Mouse (Mus musculus): ENCODE measurements around the gene Rbm25. TPM values are rescaled to one million over a fixed set of nuclear protein-coding genes. Genes with fewer than 3 reads are reported as not detected.

The Rbm25 gene
- total RNA-seq, 2 experiments from 2014 or later: 166 to 253 TPM

GRCm38 (mm10) chr12:83643116-83643515 lies 12.1 kb downstream of the Rbm25 start:
- ATAC-seq (replicated peaks; ENCODE audit: poor library complexity): no peak

- 0 out of 2 replicates have a peak, but pooled peaks have one; percentile 20 for ATAC-seq (replicated peaks; ENCODE audit: poor library complexity)
Measured at GRCm38 (mm10) chr12:83650346-83650745, 19.3 kb downstream of the Rbm25 start.

GRCm38 (mm10) chr12:83651414-83651813 lies 20.4 kb downstream of the Rbm25 start:
- no peak for ATAC-seq (replicated peaks; ENCODE audit: poor library complexity)

- no peak for ATAC-seq (replicated peaks; ENCODE audit: poor library complexity)
Measured at GRCm38 (mm10) chr12:83685466-83685865, 54.4 kb downstream of the Rbm25 start.

GRCm38 (mm10) chr12:83686575-83687350 lies 55.7 kb downstream of the Rbm25 start:
- no peak for ATAC-seq (replicated peaks; ENCODE audit: poor library complexity)

- ATAC-seq (replicated peaks; ENCODE audit: poor library complexity): peak; percentile 92
Measured at GRCm38 (mm10) chr12:83687934-83688315, 56.9 kb downstream of the Rbm25 start, which contains the start of gene Psen1. Gene Psen1 (plus strand): TSS chr12:83688152.

GRCm38 (mm10) chr12:83688316-83689086 lies 57.5 kb downstream of the Rbm25 start:
- peak; percentile 63 for ATAC-seq (replicated peaks; ENCODE audit: poor library complexity)

GRCm38 (mm10) chr12:83689087-83689432 lies 58.0 kb downstream of the Rbm25 start:
- peak; percentile 42 for ATAC-seq (replicated peaks; ENCODE audit: poor library complexity)

- no peak for ATAC-seq (replicated peaks; ENCODE audit: poor library complexity)
Measured at GRCm38 (mm10) chr12:83694011-83694410, 63.0 kb downstream of the Rbm25 start.

GRCm38 (mm10) chr12:83694669-83695068 lies 63.6 kb downstream of the Rbm25 start:
- ATAC-seq (replicated peaks; ENCODE audit: poor library complexity): no peak

GRCm38 (mm10) chr12:83698637-83699036 lies 67.6 kb downstream of the Rbm25 start:
- no peak for ATAC-seq (replicated peaks; ENCODE audit: poor library complexity)

- ATAC-seq (replicated peaks; ENCODE audit: poor library complexity): no peak
Measured at GRCm38 (mm10) chr12:83701608-83702007, 70.6 kb downstream of the Rbm25 start.

GRCm38 (mm10) chr12:83702796-83703195 lies 71.8 kb downstream of the Rbm25 start:
- ATAC-seq (replicated peaks; ENCODE audit: poor library complexity): no peak

- no peak for ATAC-seq (replicated peaks; ENCODE audit: poor library complexity)
Measured at GRCm38 (mm10) chr12:83706951-83707350, 75.9 kb downstream of the Rbm25 start.

- ATAC-seq (replicated peaks; ENCODE audit: poor library complexity): no peak
Measured at GRCm38 (mm10) chr12:83708160-83709092, 77.4 kb downstream of the Rbm25 start.

- ATAC-seq (replicated peaks; ENCODE audit: poor library complexity): no peak
Measured at GRCm38 (mm10) chr12:83709934-83710333, 78.9 kb downstream of the Rbm25 start.

GRCm38 (mm10) chr12:83713749-83714148 lies 82.7 kb downstream of the Rbm25 start:
- ATAC-seq (replicated peaks; ENCODE audit: poor library complexity): peak; percentile 63

- ATAC-seq (replicated peaks; ENCODE audit: poor library complexity): no peak
Measured at GRCm38 (mm10) chr12:83716416-83717184, 85.6 kb downstream of the Rbm25 start.

- ATAC-seq (replicated peaks; ENCODE audit: poor library complexity): no peak
Measured at GRCm38 (mm10) chr12:83719431-83719830, 88.4 kb downstream of the Rbm25 start.

GRCm38 (mm10) chr12:83721281-83721680 lies 90.2 kb downstream of the Rbm25 start:
- no peak for ATAC-seq (replicated peaks; ENCODE audit: poor library complexity)
